Comparison of ENCODE assay signal across 8 mouse cellular contexts in the genomic region with DNA sequence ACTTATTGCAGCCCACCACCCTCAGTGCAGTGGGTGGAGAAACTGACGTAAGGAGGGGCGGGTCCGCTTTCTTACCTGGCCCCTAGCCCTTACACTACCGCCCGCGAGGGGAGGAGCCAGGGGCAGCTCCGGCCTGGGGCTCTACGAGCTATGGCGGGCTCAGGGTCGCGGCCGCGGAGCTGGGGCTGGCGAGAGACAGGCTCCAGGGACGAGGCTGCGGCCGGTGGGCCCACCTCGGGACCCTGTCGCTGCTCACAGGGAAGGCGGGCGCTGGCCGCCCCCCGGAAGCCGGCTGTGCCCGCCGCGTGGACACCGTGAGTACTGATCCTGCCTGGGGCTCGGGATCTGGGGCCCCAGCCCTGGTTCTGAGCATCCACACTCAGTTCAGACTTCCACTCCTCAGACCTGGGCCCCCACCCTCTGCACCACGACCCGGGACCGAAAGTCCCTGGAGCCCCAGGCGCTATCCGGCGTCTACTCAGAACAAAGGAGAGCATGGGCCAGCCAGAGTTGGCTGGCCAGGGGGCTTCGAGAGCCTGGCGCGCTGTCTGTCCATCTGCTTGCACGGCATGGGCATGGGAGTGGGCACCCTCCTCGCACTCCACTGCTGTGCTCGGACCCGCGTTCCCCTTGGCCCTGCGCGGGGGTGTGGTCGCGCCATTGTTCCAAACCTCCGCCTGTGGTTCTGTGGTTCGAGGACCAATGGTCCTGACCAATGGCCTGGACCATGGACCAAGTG. TPM values are rescaled to one million over a fixed set of nuclear protein-coding genes. Genes with fewer than 3 reads are reported as not detected.
DNase-seq lines count a peak whose midpoint lies in the region; ATAC-seq and TF ChIP-seq lines count a peak whose summit lies in the region.

No protein-coding gene starts in this region.

- H3K4me2 ChIP-seq in forebrain, embryonic 13.5 days, result peak overlapping the region; percentile 76
- peak overlapping the region; percentile 81 for H3K4me2 ChIP-seq in lung, embryonic 14.5 days

- peak overlapping the region; percentile 53; the same call in 1 of the 2 replicates for H3K27ac ChIP-seq in layer of hippocampus, adult 2 months
- H3K27ac ChIP-seq in bone marrow, adult 2 months (ENCODE audit: control insufficient read depth, insufficient read depth, low read depth, low read length, poor library complexity), result peak overlapping the region; percentile 26; the same call in 1 of the 2 replicates
- peak overlapping the region; percentile 67 for H3K27ac ChIP-seq in forebrain, embryonic 13.5 days
- peak overlapping the region; percentile 58; the same call in 1 of the 2 replicates for H3K27ac ChIP-seq in lung, embryonic 14.5 days (ENCODE audit: low read depth)

- ATAC-seq in forebrain, embryonic 13.5 days, result peak; percentile 95
- ATAC-seq in inflammation-experienced regulatory T-cells, adult 6 months, result peak; percentile 76
- peak; percentile 91 for ATAC-seq in lung, embryonic 14.5 days (ENCODE audit: insufficient read depth)

- H3K27me3 ChIP-seq in forebrain, embryonic 13.5 days, result no peaks in the 10 kb centered on the region
- H3K27me3 ChIP-seq in lung, embryonic 14.5 days (ENCODE audit: insufficient read depth, low read length), result no peaks in the 10 kb centered on the region

- peak overlapping the region; percentile 98 for H3K9ac ChIP-seq in forebrain, embryonic 13.5 days
- peak overlapping the region; percentile 97 for H3K9ac ChIP-seq in lung, embryonic 14.5 days

- H3K9me3 ChIP-seq in forebrain, embryonic 13.5 days (replicated peaks), result no peaks in the 10 kb centered on the region
- H3K9me3 ChIP-seq in lung, embryonic 14.5 days (ENCODE audit: low read depth, low read length), result no peaks in the 10 kb centered on the region

- H3K36me3 ChIP-seq in forebrain, embryonic 13.5 days (ENCODE audit: poor library complexity, severe bottlenecking), result peaks cover 33% of the 10 kb centered on the region
- peaks cover 32% of the 10 kb centered on the region for H3K36me3 ChIP-seq in lung, embryonic 14.5 days (ENCODE audit: insufficient read depth)

- DNase-seq in layer of hippocampus, adult 2 months (ENCODE audit: low spot score in 2 of 2), result no peak
- DNase-seq in layer of hippocampus, adult 18-20 months (ENCODE audit: low spot score in 2 of 2), result no peak
- DNase-seq in lung, embryonic 14.5 days, result peak; percentile 82
- peak; percentile 72 for DNase-seq in retina, embryonic 14.5 days (ENCODE audit: low spot score)
- DNase-seq in adipocyte (ENCODE audit: low spot score), result no peak

- peak; percentile 46 for TF ChIP-seq CTCF in layer of hippocampus, adult 2 months (conservative IDR thresholded peaks at IDR 0.05)
- TF ChIP-seq CTCF in bone marrow, adult 2 months (IDR thresholded peaks at IDR 0.05; ENCODE audit: control insufficient read depth, insufficient read depth, low read length), result no peak
- TF ChIP-seq CTCF in lung, embryonic 14.5 days (IDR thresholded peaks at IDR 0.05; ENCODE audit: low read depth), result no peak

- peak overlapping the region; percentile 64 for H3K4me3 ChIP-seq in layer of hippocampus, adult 2 months
- peak overlapping the region; percentile 56 for H3K4me3 ChIP-seq in bone marrow, adult 2 months (replicated peaks; ENCODE audit: control insufficient read depth, low read depth, low read length)
- H3K4me3 ChIP-seq in forebrain, embryonic 13.5 days, result peak overlapping the region; percentile 89
- peak overlapping the region; percentile 90 for H3K4me3 ChIP-seq in lung, embryonic 14.5 days (ENCODE audit: low read depth, low read length)

- WGBS in bone marrow, adult 2 months, result 3% methylated on average over 49 of the region's 49 CpGs
- WGBS in forebrain, embryonic 13.5 days, result under 1% methylated on average over 49 of the region's 49 CpGs
- under 1% methylated on average over 49 of the region's 49 CpGs for WGBS in lung, embryonic 14.5 days

- TF ChIP-seq POLR2A in bone marrow, adult 2 months (IDR thresholded peaks at IDR 0.05; ENCODE audit: borderline replicate concordance, control insufficient read depth, low read depth, low read length), result no peak

- peaks cover 5% of the 10 kb centered on the region for H3K4me1 ChIP-seq in bone marrow, adult 2 months (ENCODE audit: control insufficient read depth, insufficient read depth, low read length)
- peaks cover 23% of the 10 kb centered on the region for H3K4me1 ChIP-seq in forebrain, embryonic 13.5 days
- H3K4me1 ChIP-seq in lung, embryonic 14.5 days (ENCODE audit: insufficient read depth), result no peaks in the 10 kb centered on the region

RNA-seq across cellular contexts. Expression of a gene that starts 23.8 kb away (rescaled TPM):
- 100 to 1,000 TPM; 444 to 448 TPM for total RNA-seq in layer of hippocampus, adult 2 months (2021)
- 100 to 1,000 TPM; 452 to 467 TPM for total RNA-seq in layer of hippocampus, adult 18-20 months (2021)
- polyA plus RNA-seq in bone marrow, adult 2 months (2011; ENCODE audit: insufficient read depth, insufficient read length, low replicate concordance, missing spikeins), result 160 and 163 TPM in 2 replicates
- 173 and 185 TPM in 2 replicates for polyA plus RNA-seq in forebrain, embryonic 13.5 days (2015; fragmentation: Nextera tagmentation; extraction: Ambion mirVana)
- polyA plus RNA-seq in inflammation-experienced regulatory T-cells, adult 6 months (2017; shearing (Covaris generic)), result 100 to 1,000 TPM in 1 of 3 experiments, 10 to 100 TPM in 2; 91.1 to 101 (median 93.7) TPM
- 213 and 222 TPM in 2 replicates for polyA plus RNA-seq in lung, embryonic 14.5 days (2014; fragmentation: Nextera tagmentation; extraction: Ambion mirVana)

RNA-seq across cellular contexts. Expression of a gene that starts 24.0 kb away (rescaled TPM):
- 1 to 10 TPM; 3.3 to 6.6 TPM for total RNA-seq in layer of hippocampus, adult 2 months (2021)
- total RNA-seq in layer of hippocampus, adult 18-20 months (2021), result 1 to 10 TPM; 3.9 to 5.2 TPM
- polyA plus RNA-seq in bone marrow, adult 2 months (2011; ENCODE audit: insufficient read depth, insufficient read length, low replicate concordance, missing spikeins), result 15.0 and 29.7 TPM in 2 replicates
- 19.1 and 23.1 TPM in 2 replicates for polyA plus RNA-seq in forebrain, embryonic 13.5 days (2015; fragmentation: Nextera tagmentation; extraction: Ambion mirVana)
- 10 to 100 TPM in 2 of 3 experiments, 1 to 10 TPM in 1; 4.0 to 15.0 (median 10.2) TPM for polyA plus RNA-seq in inflammation-experienced regulatory T-cells, adult 6 months (2017; shearing (Covaris generic))
- polyA plus RNA-seq in lung, embryonic 14.5 days (2014; fragmentation: Nextera tagmentation; extraction: Ambion mirVana), result 7.6 and 15.0 TPM in 2 replicates

RNA-seq across cellular contexts. Expression of a gene that starts 35.9 kb away (rescaled TPM):
- total RNA-seq in layer of hippocampus, adult 2 months (2021), result 10 to 100 TPM; 29.9 to 30.9 TPM
- total RNA-seq in layer of hippocampus, adult 18-20 months (2021), result 10 to 100 TPM; 22.9 to 24.3 TPM
- polyA plus RNA-seq in bone marrow, adult 2 months (2011; ENCODE audit: insufficient read depth, insufficient read length, low replicate concordance, missing spikeins), result 4.6 and 15.1 TPM in 2 replicates
- 5.1 and 5.7 TPM in 2 replicates for polyA plus RNA-seq in forebrain, embryonic 13.5 days (2015; fragmentation: Nextera tagmentation; extraction: Ambion mirVana)
- polyA plus RNA-seq in inflammation-experienced regulatory T-cells, adult 6 months (2017; shearing (Covaris generic)), result 10 to 100 TPM; 19.0 to 32.4 (median 27.2) TPM
- 16.2 and 16.5 TPM in 2 replicates for polyA plus RNA-seq in lung, embryonic 14.5 days (2014; fragmentation: Nextera tagmentation; extraction: Ambion mirVana)

Comparison
In these comparisons a context has a peak if more than half of its experiments do, and no peak if none do; other contexts are left out.
1. DNase-seq: peak in lung, embryonic 14.5 days (single experiment) and retina, embryonic 14.5 days (single experiment); none in layer of hippocampus, adult 2 months (0 of 2), layer of hippocampus, adult 18-20 months (0 of 2) and adipocyte (single experiment).
2. Peak in every context shown above with its lines, with median percentiles within 50 percentile points of each other: H3K27ac ChIP-seq, H3K4me3 ChIP-seq and ATAC-seq.